Mouse (Mus musculus): ENCODE measurements around the gene Cfap54. TPM values are rescaled to one million over a fixed set of nuclear protein-coding genes. Genes with fewer than 3 reads are reported as not detected.
A peak's percentile ranks its signal among the peaks of the same experiment; 100 is the strongest.

Cfap54 gene
- total and polyA plus RNA-seq, 2 experiments from 2014 or later: 3.0 to 5.2 TPM

DNA sequence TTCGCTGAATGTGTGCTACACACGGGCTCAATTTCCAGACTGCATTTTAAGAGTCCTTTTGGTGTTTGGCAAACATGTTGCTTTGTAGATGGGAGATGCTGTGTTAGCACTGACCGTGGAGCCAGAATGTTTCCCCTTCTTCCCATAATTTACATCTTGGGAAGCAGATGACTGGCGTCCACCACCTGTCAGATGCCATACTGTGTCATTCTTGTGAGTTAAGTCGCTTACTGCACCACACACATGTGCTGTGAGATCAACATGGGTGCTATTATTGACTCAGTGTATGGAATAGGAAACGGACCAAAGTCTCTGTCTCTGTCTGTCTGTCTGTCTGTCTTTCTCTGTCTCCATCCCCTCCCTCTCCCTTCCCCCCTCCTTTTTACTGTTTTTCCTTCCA is 193.0 kb downstream of the Cfap54 start:
- H3K4me1 ChIP-seq (ENCODE audit: insufficient read depth, low read length): no peaks in the 10 kb centered on the region
- no peak for TF ChIP-seq CTCF (IDR thresholded peaks at IDR 0.05; ENCODE audit: low read depth)
- 84% methylated on average over 6 of the region's 6 CpGs for WGBS
- H3K4me2 ChIP-seq (ENCODE audit: low read depth, low read length): no peak overlapping the region
- H3K36me3 ChIP-seq (ENCODE audit: insufficient read depth, low read length): no peaks in the 10 kb centered on the region
- no peak overlapping the region for H3K9ac ChIP-seq (replicated peaks; ENCODE audit: low read length)
- H3K4me3 ChIP-seq (ENCODE audit: low read length): no peak overlapping the region
- no peak overlapping the region for H3K27ac ChIP-seq
- H3K9me3 ChIP-seq (ENCODE audit: low read length): no peaks in the 10 kb centered on the region
- no peak for DNase-seq (ENCODE audit: low spot score)
- ATAC-seq: no peak
- no peaks in the 10 kb centered on the region for H3K27me3 ChIP-seq (ENCODE audit: insufficient read depth, low read length)

- Histone ChIP-seq H3K27ac (no peak overlapping the region), H3K4me1 (ENCODE audit: insufficient read depth, low read length) (no peaks in the 10 kb centered on the region), H3K27me3 (ENCODE audit: insufficient read depth, low read length) (no peaks in the 10 kb centered on the region), H3K9ac (replicated peaks; ENCODE audit: low read length) (no peak overlapping the region), H3K36me3 (ENCODE audit: insufficient read depth, low read length) (no peaks in the 10 kb centered on the region), H3K4me3 (ENCODE audit: low read length) (no peak overlapping the region), H3K4me2 (ENCODE audit: low read depth, low read length) (no peak overlapping the region), H3K9me3 (ENCODE audit: low read length) (no peaks in the 10 kb centered on the region)
- 88% methylated on average over 3 of the region's 3 CpGs for WGBS
- DNase-seq (ENCODE audit: low spot score) (no peak), ATAC-seq (no peak)
- no peak for TF ChIP-seq CTCF (IDR thresholded peaks at IDR 0.05; ENCODE audit: low read depth)
Observed at GRCm38 (mm10) chr10:92878000-92878399, 203.4 kb downstream of the Cfap54 start.

DNA sequence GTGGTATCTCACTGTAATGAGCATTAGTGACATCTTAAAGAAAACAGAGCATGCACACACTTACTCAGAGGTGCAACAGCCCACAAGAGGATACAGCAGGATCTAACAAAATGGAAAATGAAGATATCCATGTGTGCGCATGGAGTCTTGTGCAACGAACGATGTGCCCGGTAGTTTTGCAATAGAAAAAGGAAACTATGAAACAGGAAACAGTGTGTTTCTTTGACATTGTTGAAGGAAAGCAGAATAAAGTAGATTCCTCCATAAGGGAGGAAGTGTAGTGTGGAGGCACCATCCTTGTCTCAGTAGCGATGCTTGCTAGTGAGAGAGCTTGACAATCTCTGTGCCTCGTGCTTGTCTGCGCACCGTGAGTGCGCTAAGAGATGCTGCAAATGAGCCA is 240.4 kb downstream of the Cfap54 start:
- no peaks in the 10 kb centered on the region for H3K9me3 ChIP-seq (ENCODE audit: low read length)
- no peak for ATAC-seq
- no peaks in the 10 kb centered on the region for H3K27me3 ChIP-seq (ENCODE audit: insufficient read depth, low read length)
- TF ChIP-seq CTCF (IDR thresholded peaks at IDR 0.05; ENCODE audit: low read depth): no peak
- 88% methylated on average over 9 of the region's 9 CpGs for WGBS
- DNase-seq (ENCODE audit: low spot score): no peak
- H3K4me2 ChIP-seq (ENCODE audit: low read depth, low read length): no peak overlapping the region
- no peaks in the 10 kb centered on the region for H3K4me1 ChIP-seq (ENCODE audit: insufficient read depth, low read length)
- H3K36me3 ChIP-seq (ENCODE audit: insufficient read depth, low read length): no peaks in the 10 kb centered on the region
- no peak overlapping the region for H3K27ac ChIP-seq
- H3K9ac ChIP-seq (replicated peaks; ENCODE audit: low read length): no peak overlapping the region
- no peak overlapping the region for H3K4me3 ChIP-seq (ENCODE audit: low read length)

DNA sequence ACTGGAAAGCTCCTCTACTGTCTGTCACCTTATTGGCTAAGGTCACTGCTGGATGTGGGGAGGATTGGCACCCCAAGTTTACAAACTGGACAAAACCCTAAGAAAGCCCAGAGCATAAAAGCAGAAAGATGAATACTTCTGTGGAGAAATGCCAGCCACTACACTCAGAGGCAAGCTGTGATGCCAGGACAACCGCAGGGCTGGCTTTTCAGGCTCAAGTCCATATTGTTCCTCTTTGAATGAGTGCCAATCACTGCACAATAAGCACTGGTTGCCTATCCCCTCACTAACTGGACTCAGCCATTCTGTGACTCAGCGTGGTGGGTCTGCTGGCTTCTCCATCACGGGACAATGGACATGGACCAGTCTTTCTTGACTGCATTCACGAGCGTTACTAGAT is 243.8 kb downstream of the Cfap54 start:
- H3K4me3 ChIP-seq (ENCODE audit: low read length): no peak overlapping the region
- H3K4me2 ChIP-seq (ENCODE audit: low read depth, low read length): no peak overlapping the region
- H3K36me3 ChIP-seq (ENCODE audit: insufficient read depth, low read length): no peaks in the 10 kb centered on the region
- ATAC-seq: peak; percentile 96
- WGBS: 17% methylated on average over 5 of the region's 5 CpGs
- H3K27ac ChIP-seq: no peak overlapping the region
- no peaks in the 10 kb centered on the region for H3K9me3 ChIP-seq (ENCODE audit: low read length)
- DNase-seq (ENCODE audit: low spot score): peak; percentile 87
- no peaks in the 10 kb centered on the region for H3K27me3 ChIP-seq (ENCODE audit: insufficient read depth, low read length)
- TF ChIP-seq CTCF (IDR thresholded peaks at IDR 0.05; ENCODE audit: low read depth): no peak
- no peak overlapping the region for H3K9ac ChIP-seq (replicated peaks; ENCODE audit: low read length)
- H3K4me1 ChIP-seq (ENCODE audit: insufficient read depth, low read length): no peaks in the 10 kb centered on the region

DNA sequence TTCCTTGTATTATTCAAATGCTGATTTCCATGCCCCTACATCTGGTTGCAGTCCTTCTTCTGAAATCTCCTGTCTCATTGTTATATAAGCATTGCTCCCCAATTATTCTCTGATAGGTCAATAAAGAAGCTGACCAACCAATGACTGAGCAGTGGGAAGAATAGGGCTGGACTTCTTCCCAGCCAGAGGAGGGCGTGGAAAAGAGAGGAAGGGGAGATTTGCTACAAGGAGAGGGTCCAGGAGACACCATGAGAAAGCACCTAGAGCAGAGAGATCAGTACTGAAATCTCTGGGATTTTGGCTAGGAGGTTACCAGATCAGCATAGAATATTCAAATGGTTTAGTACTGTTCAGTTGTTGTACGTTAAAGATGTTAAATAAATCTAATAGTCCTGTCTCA is 244.4 kb downstream of the Cfap54 start:
- no peak for DNase-seq (ENCODE audit: low spot score)
- no peak for ATAC-seq
- TF ChIP-seq CTCF (IDR thresholded peaks at IDR 0.05; ENCODE audit: low read depth): no peak
- Histone ChIP-seq H3K9me3 (ENCODE audit: low read length) (no peaks in the 10 kb centered on the region), H3K9ac (replicated peaks; ENCODE audit: low read length) (no peak overlapping the region), H3K36me3 (ENCODE audit: insufficient read depth, low read length) (no peaks in the 10 kb centered on the region), H3K4me2 (ENCODE audit: low read depth, low read length) (no peak overlapping the region), H3K27me3 (ENCODE audit: insufficient read depth, low read length) (no peaks in the 10 kb centered on the region), H3K4me1 (ENCODE audit: insufficient read depth, low read length) (no peaks in the 10 kb centered on the region), H3K27ac (no peak overlapping the region), H3K4me3 (ENCODE audit: low read length) (no peak overlapping the region)
- WGBS: 39% methylated on average over 2 of the region's 2 CpGs

DNA sequence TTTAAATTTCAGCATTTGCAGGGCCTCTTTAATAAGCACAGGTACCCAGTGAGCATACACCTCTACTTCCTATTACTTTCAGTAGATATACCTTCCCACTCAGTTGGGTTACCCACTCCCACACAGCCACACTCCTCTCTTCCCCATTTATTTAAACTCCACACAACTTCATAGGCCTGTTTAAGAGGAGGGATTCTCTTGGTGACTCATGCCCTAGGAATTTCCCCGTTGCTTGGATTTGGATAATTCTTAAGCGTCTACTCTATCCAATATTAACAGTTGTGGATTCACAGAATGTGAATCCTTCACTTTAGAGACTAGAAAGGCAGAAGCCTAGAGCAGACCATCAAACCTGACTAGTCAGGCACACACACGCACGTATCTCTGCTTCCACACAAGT is 259.9 kb downstream of the Cfap54 start:
- H3K9me3 ChIP-seq (ENCODE audit: low read length): no peaks in the 10 kb centered on the region
- ATAC-seq (no peak), DNase-seq (ENCODE audit: low spot score) (no peak)
- H3K4me1 ChIP-seq (ENCODE audit: insufficient read depth, low read length): no peaks in the 10 kb centered on the region
- H3K27ac ChIP-seq: no peak overlapping the region
- WGBS: 93% methylated on average over 4 of the region's 4 CpGs
- H3K4me2 ChIP-seq (ENCODE audit: low read depth, low read length): no peak overlapping the region
- H3K4me3 ChIP-seq (ENCODE audit: low read length): no peak overlapping the region
- no peak overlapping the region for H3K9ac ChIP-seq (replicated peaks; ENCODE audit: low read length)
- TF ChIP-seq CTCF (IDR thresholded peaks at IDR 0.05; ENCODE audit: low read depth): no peak
- H3K27me3 ChIP-seq (ENCODE audit: insufficient read depth, low read length): no peaks in the 10 kb centered on the region
- H3K36me3 ChIP-seq (ENCODE audit: insufficient read depth, low read length): no peaks in the 10 kb centered on the region

- 35% methylated on average over 5 of the region's 5 CpGs for WGBS
Observed at GRCm38 (mm10) chr10:92818190-92818589, 263.2 kb downstream of the Cfap54 start.

More at GRCm38 (mm10) chr10:92818190-92818589, 263.2 kb downstream of the Cfap54 start:
- no peak for TF ChIP-seq CTCF (IDR thresholded peaks at IDR 0.05; ENCODE audit: low read depth)
- ATAC-seq: no peak
- no peak overlapping the region for H3K4me3 ChIP-seq (ENCODE audit: low read length)
- H3K4me1 ChIP-seq (ENCODE audit: insufficient read depth, low read length): no peaks in the 10 kb centered on the region
- H3K9me3 ChIP-seq (ENCODE audit: low read length): no peaks in the 10 kb centered on the region
- no peaks in the 10 kb centered on the region for H3K36me3 ChIP-seq (ENCODE audit: insufficient read depth, low read length)
- no peaks in the 10 kb centered on the region for H3K27me3 ChIP-seq (ENCODE audit: insufficient read depth, low read length)
- no peak overlapping the region for H3K27ac ChIP-seq
- no peak overlapping the region for H3K9ac ChIP-seq (replicated peaks; ENCODE audit: low read length)
- no peak overlapping the region for H3K4me2 ChIP-seq (ENCODE audit: low read depth, low read length)
- peak; percentile 23 for DNase-seq (ENCODE audit: low spot score)
